Mouse (Mus musculus) left cerebral cortex, postnatal 25 days (tissue): ENCODE results near the gene Trp53rka. TPM values are rescaled to one million over a fixed set of nuclear protein-coding genes. Genes with fewer than 3 reads are reported as not detected.
"Not testable (repeated sequence)": the region's sequence is repeated elsewhere in the genome, so short reads cannot be mapped to it uniquely, and the experiment has no call there.

ENCODE experiments used
- DNase-seq, 2 experiments: peaks; one replicate each; pipeline ENCODE4 v3.0.0; 2022; ENCODE audit warnings: low spot score in 2 of 2, mixed read lengths in 1 of 2
- intact Hi-C: fragments of 180-260 bp; cut with DNase I; formaldehyde crosslinking; loops from one replicate; pipeline ENCODE4 v1.15.1; 2025
- total RNA-seq, 2 experiments: library from RNA; stranded (reverse); gene quantifications; 2 replicates each; pipeline ENCODE4 v1.2.3; 2021

The Trp53rka gene
- total RNA-seq, result 10 to 100 TPM; 20.4 to 20.9 TPM

- DNase-seq, result peak; percentile 77 to 88
- intact Hi-C loops, result no loop called here
These were observed at the start of gene Trp53rka for GRCm38 (mm10) chr2:165492648-165493553. Gene Trp53rka, minus strand, starts transcription at chr2:165493324.

- intact Hi-C loops, result no loop called here
- DNase-seq, result no peak
These were observed 47.9 kb upstream of the Trp53rka start for GRCm38 (mm10) chr2:165540975-165541374.

- no peak for DNase-seq
- intact Hi-C loops, result no loop called here
These were observed 40.7 kb upstream of the Trp53rka start for GRCm38 (mm10) chr2:165533789-165534188.

- peak; percentile 59 to 65 for DNase-seq
- intact Hi-C loops, result loop anchor here (1.0 to 10.0 kb wide), 3 partner anchors 222 to 523 kb away; no protein-coding TSS in a partner anchor
These were observed 36.0 kb upstream of the Trp53rka start for GRCm38 (mm10) chr2:165529106-165529505.

- peak in 1 of 2 experiments; percentile 23 for DNase-seq
- intact Hi-C loops, result loop anchor here (5.0 to 10.0 kb wide), 2 partner anchors 389 to 527 kb away; no protein-coding TSS in a partner anchor
These were observed 32.5 kb upstream of the Trp53rka start for GRCm38 (mm10) chr2:165525609-165526008.

- no peak for DNase-seq
- intact Hi-C loops, result no loop called here
These were observed 22.1 kb upstream of the Trp53rka start for GRCm38 (mm10) chr2:165515178-165515728.

GRCm38 (mm10) chr2:165512870-165513600 is 19.9 kb upstream of the Trp53rka start:
- intact Hi-C loops, result no loop called here
- DNase-seq, result no peak

GRCm38 (mm10) chr2:165512426-165512825 is 19.3 kb upstream of the Trp53rka start:
- DNase-seq, result peak; percentile 22 to 49
- intact Hi-C loops, result no loop called here

- DNase-seq, intact Hi-C loops: not testable (repeated sequence)
These were observed 18.4 kb upstream of the Trp53rka start for GRCm38 (mm10) chr2:165511530-165511929.

- intact Hi-C loops, DNase-seq: not testable (repeated sequence)
These were observed 17.9 kb upstream of the Trp53rka start for GRCm38 (mm10) chr2:165510914-165511458.

- DNase-seq, result peak in 1 of 2 experiments; percentile 91
- intact Hi-C loops, result no loop called here
These were observed 17.3 kb upstream of the Trp53rka start for GRCm38 (mm10) chr2:165510466-165510865.

GRCm38 (mm10) chr2:165509686-165510085 is 16.6 kb upstream of the Trp53rka start:
- DNase-seq, result no peak
- intact Hi-C loops, result no loop called here

- no peak for DNase-seq
- intact Hi-C loops, result no loop called here
These were observed 10.4 kb upstream of the Trp53rka start, which contains the start of gene Slc2a10 for GRCm38 (mm10) chr2:165503259-165504203. Gene Slc2a10, plus strand, starts transcription at chr2:165503787.

- no peak for DNase-seq
- intact Hi-C loops, result no loop called here
These were observed 5.7 kb upstream of the Trp53rka start for GRCm38 (mm10) chr2:165498816-165499215.

GRCm38 (mm10) chr2:165497706-165498275 is 4.7 kb upstream of the Trp53rka start:
- intact Hi-C loops, result no loop called here
- DNase-seq, result no peak

- DNase-seq, result peak in 1 of 2 experiments; percentile 66
- intact Hi-C loops, result no loop called here
These were observed 3.1 kb upstream of the Trp53rka start for GRCm38 (mm10) chr2:165496251-165496650.

- no peak for DNase-seq
- intact Hi-C loops, result no loop called here
These were observed 1.4 kb upstream of the Trp53rka start for GRCm38 (mm10) chr2:165494495-165494894.

- intact Hi-C loops, result no loop called here
- peak; percentile 49 to 72 for DNase-seq
These were observed 575 bp upstream of the Trp53rka start for GRCm38 (mm10) chr2:165493587-165494210.
